Mouse (Mus musculus) forebrain, embryonic 16.5 days (tissue): ENCODE results near the gene Megf11. TPM values are rescaled to one million over a fixed set of nuclear protein-coding genes. Genes with fewer than 3 reads are reported as not detected.

ENCODE experiments used
- ATAC-seq: fragments of 200-750 bp; cut with Nextera tagmentation; 2 replicates; pipeline ENCODE4 v1.8.0; 2017; ENCODE audit warnings: mild to moderate bottlenecking, moderate library complexity
- H3K27ac ChIP-seq: fragments of 300-500 bp; sonication (generic); 2 replicates; pipeline ENCODE4 v1.5.1; 2014; ENCODE audit warnings: low read length, control low read depth
- H3K27me3 ChIP-seq: fragments of 300-500 bp; sonication (generic); replicated peaks from 2 replicates; pipeline ENCODE4 v1.6.1; 2014; ENCODE audit warnings: low read length; ENCODE audit not compliant: control insufficient read depth, insufficient read depth
- H3K36me3 ChIP-seq: fragments of 300-500 bp; sonication (generic); 2 replicates; pipeline ENCODE4 v1.6.1; 2014; ENCODE audit not compliant: control insufficient read depth, insufficient read depth
- H3K4me1 ChIP-seq: fragments of 300-500 bp; sonication (generic); replicated peaks from 2 replicates; pipeline ENCODE4 v1.6.1; 2014; ENCODE audit warnings: low read length; ENCODE audit not compliant: control insufficient read depth, insufficient read depth
- H3K4me2 ChIP-seq: fragments of 300-500 bp; sonication (generic); 2 replicates; pipeline ENCODE4 v1.6.1; 2014; ENCODE audit warnings: mild to moderate bottlenecking, low read length, control low read depth
- H3K4me3 ChIP-seq: fragments of 300-500 bp; sonication (generic); replicated peaks from 2 replicates; pipeline ENCODE4 v1.5.1; 2014; ENCODE audit warnings: mild to moderate bottlenecking, low read length, control low read depth
- H3K9ac ChIP-seq: fragments of 300-500 bp; sonication (generic); replicated peaks from 2 replicates; pipeline ENCODE4 v1.6.1; 2014; ENCODE audit warnings: low read depth, low read length, control low read depth
- H3K9me3 ChIP-seq: fragments of 300-500 bp; sonication (generic); 2 replicates; pipeline ENCODE4 v1.6.1; 2016; ENCODE audit warnings: low read length; ENCODE audit not compliant: control insufficient read depth
- WGBS: fragments of 180-500 bp; shearing (Covaris S2); extraction: QIAGEN DNeasy Blood & Tissue Kit; methylation state at CpG from one replicate; pipeline ENCODE4 v1.1.7; 2014; 5-methylcytosine and 5-hydroxymethylcytosine counted together
- polyA plus RNA-seq: library from polyadenylated mRNA; unstranded; fragments of >200 nt; fragmentation: Nextera tagmentation; extraction: Ambion mirVana; gene quantifications from 2 replicates; pipeline ENCODE4 v1.2.1, GENCODE M21; 2015

The Megf11 gene
- polyA plus RNA-seq, 1 experiment from 2014 or later = 10.1 TPM

- H3K27me3 ChIP-seq = peaks cover 23% of the 10 kb centered on the region
- WGBS = 63% methylated on average over 7 of the region's 7 CpGs
- no peaks in the 10 kb centered on the region for H3K36me3 ChIP-seq
- H3K9me3 ChIP-seq = no peaks in the 10 kb centered on the region
- ATAC-seq = no peak
- no peak overlapping the region for H3K9ac ChIP-seq
- H3K4me2 ChIP-seq = no peak overlapping the region
- peaks cover 20% of the 10 kb centered on the region for H3K4me1 ChIP-seq
- H3K27ac ChIP-seq = no peak overlapping the region
- H3K4me3 ChIP-seq = no peak overlapping the region
These were observed 4.3 kb downstream of the Megf11 start for GRCm38 (mm10) chr9:64389576-64390292.

- WGBS = 42% methylated on average over 5 of the region's 5 CpGs
- ATAC-seq = no peak
- Histone ChIP-seq H3K4me1 (peaks cover 8% of the 10 kb centered on the region), H3K4me2 (no peak overlapping the region), H3K27me3 (peaks cover 1% of the 10 kb centered on the region; the same call in 1 of the 2 replicates), H3K4me3 (no peak overlapping the region), H3K36me3 (no peaks in the 10 kb centered on the region), H3K9me3 (no peaks in the 10 kb centered on the region), H3K9ac (no peak overlapping the region), H3K27ac (no peak overlapping the region)
These were observed 8.6 kb downstream of the Megf11 start for GRCm38 (mm10) chr9:64393914-64394596.

DNA sequence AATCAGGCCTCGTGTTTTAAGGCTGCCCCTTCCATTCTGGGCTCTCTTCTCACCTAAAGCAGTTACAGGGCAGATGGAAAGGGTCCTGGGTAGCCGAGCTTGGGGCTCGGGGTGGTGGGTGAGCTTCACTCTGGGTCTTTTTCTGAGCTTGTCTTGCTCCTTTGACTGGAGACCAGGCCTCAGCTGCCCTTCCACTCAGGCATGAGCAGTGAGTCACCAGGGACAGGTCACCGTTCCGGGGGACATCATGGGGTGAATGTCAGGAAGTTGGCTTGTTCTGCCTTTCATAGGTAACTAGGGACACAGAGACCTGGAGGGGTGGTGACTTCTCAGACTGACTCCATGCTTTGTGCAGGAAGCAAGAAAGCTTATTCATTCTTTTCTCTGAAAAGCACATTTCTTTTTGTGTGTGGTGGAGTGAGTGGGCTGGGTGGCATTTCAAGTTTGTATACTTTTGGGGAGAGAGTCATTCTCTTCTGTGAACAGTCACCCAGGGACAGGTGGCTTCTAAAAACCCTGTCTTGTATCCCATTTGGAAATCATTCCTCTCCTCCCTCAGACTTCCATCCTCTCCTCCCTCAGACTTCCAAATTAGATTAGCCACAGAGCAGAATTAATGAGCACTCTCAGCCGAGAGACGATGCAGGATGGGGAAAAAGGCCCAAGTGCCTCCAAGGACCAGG lies 10.0 kb downstream of the Megf11 start:
- ATAC-seq = no peak
- no peak overlapping the region for H3K27ac ChIP-seq
- no peaks in the 10 kb centered on the region for H3K9me3 ChIP-seq
- H3K4me2 ChIP-seq = no peak overlapping the region
- H3K4me1 ChIP-seq = peaks cover 8% of the 10 kb centered on the region
- no peaks in the 10 kb centered on the region for H3K36me3 ChIP-seq
- 60% methylated on average over 7 of the region's 7 CpGs for WGBS
- H3K27me3 ChIP-seq = no peaks in the 10 kb centered on the region
- H3K9ac ChIP-seq = no peak overlapping the region
- no peak overlapping the region for H3K4me3 ChIP-seq

GRCm38 (mm10) chr9:64397108-64397507 lies 11.7 kb downstream of the Megf11 start:
- H3K27me3 ChIP-seq = no peaks in the 10 kb centered on the region

DNA sequence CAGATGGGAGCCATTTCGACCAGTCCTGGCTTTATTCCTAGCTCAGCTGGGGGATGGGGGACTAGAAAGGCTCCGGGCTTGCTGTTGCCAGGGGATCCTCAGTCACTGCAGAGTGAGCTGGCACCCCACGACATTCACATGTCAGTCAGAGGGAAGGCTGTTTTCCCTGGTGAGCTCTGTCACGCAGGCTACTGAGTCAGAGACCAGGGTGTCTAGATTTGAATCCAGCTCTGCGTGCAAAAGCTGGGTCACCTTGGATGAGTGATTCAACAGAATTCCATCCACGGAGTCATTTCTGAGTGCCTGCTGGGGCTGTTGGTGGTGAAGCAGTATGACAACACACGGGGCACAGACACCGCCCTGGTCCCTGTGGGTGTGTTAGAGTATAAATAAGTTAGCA lies 13.7 kb downstream of the Megf11 start:
- H3K9ac ChIP-seq = no peak overlapping the region
- no peak overlapping the region for H3K4me2 ChIP-seq
- WGBS = 65% methylated on average over 8 of the region's 8 CpGs
- H3K9me3 ChIP-seq = no peaks in the 10 kb centered on the region
- no peaks in the 10 kb centered on the region for H3K27me3 ChIP-seq
- no peak overlapping the region for H3K4me3 ChIP-seq
- no peaks in the 10 kb centered on the region for H3K36me3 ChIP-seq
- no peak for ATAC-seq
- peaks cover 8% of the 10 kb centered on the region for H3K4me1 ChIP-seq
- H3K27ac ChIP-seq = no peak overlapping the region

More at GRCm38 (mm10) chr9:64397108-64397507, 11.7 kb downstream of the Megf11 start:
- Histone ChIP-seq H3K9ac (no peak overlapping the region), H3K4me2 (no peak overlapping the region), H3K4me1 (peaks cover 8% of the 10 kb centered on the region), H3K27ac (no peak overlapping the region), H3K9me3 (no peaks in the 10 kb centered on the region), H3K4me3 (no peak overlapping the region), H3K36me3 (no peaks in the 10 kb centered on the region)
- ATAC-seq = 0 out of 2 replicates have a peak, but pooled peaks have one; percentile 67
- WGBS = 8% methylated on average over 1 of the region's 1 CpGs

- no peak overlapping the region for H3K4me2 ChIP-seq
- H3K36me3 ChIP-seq = no peaks in the 10 kb centered on the region
- peaks cover 2% of the 10 kb centered on the region; the same call in 1 of the 2 replicates for H3K4me1 ChIP-seq
- H3K27me3 ChIP-seq = no peaks in the 10 kb centered on the region
- H3K9me3 ChIP-seq = no peaks in the 10 kb centered on the region
- no peak overlapping the region for H3K27ac ChIP-seq
- H3K9ac ChIP-seq = no peak overlapping the region
- no peak overlapping the region for H3K4me3 ChIP-seq
- 63% methylated on average over 8 of the region's 8 CpGs for WGBS
- ATAC-seq = no peak
These were observed 16.7 kb downstream of the Megf11 start for GRCm38 (mm10) chr9:64402141-64402540.

GRCm38 (mm10) chr9:64406841-64407240 lies 21.4 kb downstream of the Megf11 start:
- Histone ChIP-seq H3K27ac (no peak overlapping the region), H3K9ac (no peak overlapping the region), H3K27me3 (no peaks in the 10 kb centered on the region), H3K4me1 (no peaks in the 10 kb centered on the region), H3K4me3 (no peak overlapping the region), H3K9me3 (no peaks in the 10 kb centered on the region), H3K36me3 (no peaks in the 10 kb centered on the region), H3K4me2 (no peak overlapping the region)
- ATAC-seq = no peak
- 85% methylated on average over 2 of the region's 2 CpGs for WGBS

GRCm38 (mm10) chr9:64407390-64407970 lies 22.1 kb downstream of the Megf11 start:
- Histone ChIP-seq H3K9ac (no peak overlapping the region), H3K4me1 (no peaks in the 10 kb centered on the region), H3K27me3 (no peaks in the 10 kb centered on the region), H3K4me3 (no peak overlapping the region), H3K4me2 (no peak overlapping the region), H3K9me3 (no peaks in the 10 kb centered on the region), H3K27ac (no peak overlapping the region), H3K36me3 (no peaks in the 10 kb centered on the region)
- ATAC-seq = no peak
- WGBS = 81% methylated on average over 7 of the region's 7 CpGs

DNA sequence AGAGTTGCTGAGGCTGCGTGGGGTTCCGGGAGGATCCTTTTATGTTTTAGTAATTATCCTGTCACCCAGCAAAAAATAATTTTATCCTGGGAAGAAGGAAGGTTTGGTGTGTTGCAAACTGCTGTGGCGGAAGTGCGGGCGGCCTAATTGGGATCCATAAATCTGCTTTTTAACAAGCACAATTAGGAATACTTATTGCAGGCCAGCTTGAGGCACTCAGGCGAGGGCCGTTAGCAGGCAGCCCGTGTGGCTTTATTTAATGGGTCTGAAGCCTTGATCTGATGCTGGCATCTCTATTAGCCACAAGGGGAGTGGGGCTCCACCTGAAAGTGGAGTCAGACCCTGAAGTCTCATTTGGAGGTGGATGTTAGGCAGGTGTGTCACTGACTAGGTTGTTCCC lies 23.4 kb downstream of the Megf11 start:
- no peaks in the 10 kb centered on the region for H3K9me3 ChIP-seq
- no peaks in the 10 kb centered on the region for H3K36me3 ChIP-seq
- H3K27ac ChIP-seq = no peak overlapping the region
- H3K9ac ChIP-seq = no peak overlapping the region
- WGBS = 25% methylated on average over 8 of the region's 8 CpGs
- ATAC-seq = no peak
- no peaks in the 10 kb centered on the region for H3K27me3 ChIP-seq
- no peaks in the 10 kb centered on the region for H3K4me1 ChIP-seq
- no peak overlapping the region for H3K4me2 ChIP-seq
- H3K4me3 ChIP-seq = no peak overlapping the region
